Comparison of ENCODE assay signal across 9 mouse cellular contexts in the genomic region with DNA sequence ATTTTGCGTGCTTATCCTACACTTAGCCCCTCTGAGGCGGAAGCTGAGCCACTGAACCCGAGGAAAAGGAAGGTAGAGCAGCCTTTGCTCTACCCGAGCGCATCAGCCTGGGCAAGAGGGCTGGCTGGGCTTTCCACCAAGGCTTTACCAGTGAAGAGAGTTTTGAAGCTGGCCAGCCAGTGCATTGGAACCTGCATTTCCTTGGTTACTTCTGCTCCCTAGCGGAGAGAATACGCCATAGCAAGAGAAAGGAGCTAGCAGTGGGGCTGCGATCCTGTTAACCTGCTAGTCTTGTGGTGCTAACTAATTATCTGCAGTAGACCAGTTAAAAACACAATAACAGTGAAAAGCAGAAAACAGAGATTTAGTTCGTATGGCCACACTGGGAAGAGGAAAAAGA. TPM values are rescaled to one million over a fixed set of nuclear protein-coding genes. Genes with fewer than 3 reads are reported as not detected.
DNase-seq lines count a peak whose midpoint lies in the region; ATAC-seq and TF ChIP-seq lines count a peak whose summit lies in the region.
"Had no signal": no experiment of that assay in that cellular context is flagged by ENCODE, and none has a peak within 500 bp of the region (broad histone marks: within the 10 kb centered on the region; RNA-seq: fewer than 3 reads in every experiment).

No protein-coding gene starts in this region.

- no peak for ATAC-seq in kidney, embryonic 15.5 days (replicated peaks; ENCODE audit: low FRiP score)
- ATAC-seq in liver, postnatal 0 days: no peak

- 75% methylated on average over 9 of the region's 9 CpGs for WGBS in kidney, embryonic 15.5 days
- 78% methylated on average over 9 of the region's 9 CpGs for WGBS in liver, postnatal 0 days (ENCODE audit: insufficient replicate concordance)

- no peaks in the 10 kb centered on the region for H3K4me1 ChIP-seq in kidney, embryonic 15.5 days
- H3K4me1 ChIP-seq in liver, postnatal 0 days (ENCODE audit: insufficient read depth): 0 out of 2 replicates have a peak, but pooled peaks cover 6% of the 10 kb centered on the region

- no peak overlapping the region for H3K4me2 ChIP-seq in kidney, embryonic 15.5 days
- no peak overlapping the region for H3K4me2 ChIP-seq in liver, postnatal 0 days (ENCODE audit: low read depth, low read length)

- no peak overlapping the region for H3K9ac ChIP-seq in kidney, embryonic 15.5 days
- H3K9ac ChIP-seq in liver, postnatal 0 days (replicated peaks): no peak overlapping the region

- TF ChIP-seq CTCF in liver, postnatal 0 days (IDR thresholded peaks at IDR 0.05; ENCODE audit: low read depth): peak; percentile 60

- no peak overlapping the region for H3K4me3 ChIP-seq in kidney, embryonic 15.5 days (replicated peaks)
- H3K4me3 ChIP-seq in liver, postnatal 0 days (ENCODE audit: low read depth, low read length): no peak overlapping the region

- H3K27me3 ChIP-seq in kidney, embryonic 15.5 days: no peaks in the 10 kb centered on the region
- no peaks in the 10 kb centered on the region for H3K27me3 ChIP-seq in liver, postnatal 0 days (ENCODE audit: insufficient read depth, low read length)

- H3K27ac ChIP-seq in kidney, embryonic 15.5 days: no peak overlapping the region
- no peak overlapping the region for H3K27ac ChIP-seq in liver, postnatal 0 days (ENCODE audit: low read depth)

- no peaks in the 10 kb centered on the region for H3K9me3 ChIP-seq in kidney, embryonic 15.5 days (replicated peaks)
- H3K9me3 ChIP-seq in liver, postnatal 0 days (ENCODE audit: low read length): no peaks in the 10 kb centered on the region

- no peak for TF ChIP-seq EP300 in liver, postnatal 0 days (IDR thresholded peaks at IDR 0.05; ENCODE audit: low read depth)

- H3K36me3 ChIP-seq in kidney, embryonic 15.5 days: peaks cover 76% of the 10 kb centered on the region
- peaks cover 60% of the 10 kb centered on the region for H3K36me3 ChIP-seq in liver, postnatal 0 days (replicated peaks; ENCODE audit: insufficient read depth, low read length)

- peak; percentile 58 for DNase-seq in kidney, adult 18-20 months
- DNase-seq in ES-CJ7 (ENCODE audit: low read depth, low spot score): peak; percentile 82
- DNase-seq in cerebellum, adult 18-20 months: peak; percentile 70 to 75
- DNase-seq in gastrocnemius, postnatal 25 days: peak; percentile 27
- DNase-seq in liver, postnatal 0 days: no peak
- peak; percentile 50 for DNase-seq in thymus, postnatal 14 days
- no peak for DNase-seq in ovary, postnatal 10 days (ENCODE audit: low spot score)

RNA-seq across cellular contexts. Expression of gene Cflar, which starts 35.6 kb away (rescaled TPM):
- polyA plus RNA-seq in kidney, embryonic 15.5 days (2015; fragmentation: Nextera tagmentation; extraction: Ambion mirVana): 45.2 and 48.1 TPM in 2 replicates
- total RNA-seq in gastrocnemius, postnatal 25 days (2021): 10 to 100 TPM; 40.0 to 41.4 TPM
- polyA plus RNA-seq in liver, postnatal 0 days (2015; fragmentation: Nextera tagmentation; extraction: Ambion mirVana): 29.6 and 30.2 TPM in 2 replicates

RNA-seq across cellular contexts. Expression of gene Casp8, which starts 48.3 kb away (rescaled TPM):
- 41.3 and 41.8 TPM in 2 replicates for polyA plus RNA-seq in kidney, embryonic 15.5 days (2015; fragmentation: Nextera tagmentation; extraction: Ambion mirVana)
- total RNA-seq in gastrocnemius, postnatal 25 days (2021): 1 to 10 TPM; 2.1 to 3.6 TPM
- 21.6 and 21.8 TPM in 2 replicates for polyA plus RNA-seq in liver, postnatal 0 days (2015; fragmentation: Nextera tagmentation; extraction: Ambion mirVana)

RNA-seq across cellular contexts. Expression of gene Als2cr12, which starts 51.1 kb away (rescaled TPM):
- polyA plus RNA-seq in kidney, embryonic 15.5 days (2015; fragmentation: Nextera tagmentation; extraction: Ambion mirVana): not detected in 2 replicates
- not detected for total RNA-seq in gastrocnemius, postnatal 25 days (2021)
- not detected in 2 replicates for polyA plus RNA-seq in liver, postnatal 0 days (2015; fragmentation: Nextera tagmentation; extraction: Ambion mirVana)
- polyA plus RNA-seq: liver, embryonic 16.5 days had no signal

Comparison
In these comparisons a context has a peak if more than half of its experiments do, and no peak if none do; other contexts are left out.
1. DNase-seq: peak in kidney, adult 18-20 months (single experiment), ES-CJ7 (single experiment), cerebellum, adult 18-20 months (2 of 2), gastrocnemius, postnatal 25 days (single experiment) and thymus, postnatal 14 days (single experiment); none in liver, postnatal 0 days (single experiment) and ovary, postnatal 10 days (single experiment).